Mouse (Mus musculus) thymus, adult 2 months (tissue): ENCODE measurements at regions not wholly inside any gene's neighbourhood (a gene's known extent, or its start where the extent isn't known, plus 50 kb on each side); places are given as distances from the start of the nearest gene placed in this dataset.

ENCODE experiments used
- DNase-seq: peaks from one replicate; pipeline ENCODE4 v3.0.0; 2021
- H3K27ac ChIP-seq: fragments of 200-500 bp; 2 replicates; pipeline ENCODE4 v1.5.1; 2012; ENCODE audit warnings: low read length, control low read depth; ENCODE audit not compliant: control insufficient read depth, insufficient read depth
- H3K27me3 ChIP-seq: fragments of 200-500 bp; 2 replicates; pipeline ENCODE4 v1.6.1; 2012; ENCODE audit warnings: mild to moderate bottlenecking, low read length, moderate library complexity, mixed read lengths; ENCODE audit not compliant: control insufficient read depth, insufficient read depth
- H3K36me3 ChIP-seq: fragments of 200-500 bp; 2 replicates; pipeline ENCODE4 v1.6.1; 2012; ENCODE audit warnings: mild to moderate bottlenecking, low read length, moderate library complexity; ENCODE audit not compliant: control insufficient read depth, insufficient read depth
- H3K4me1 ChIP-seq: fragments of 200-500 bp; replicated peaks from 2 replicates; pipeline ENCODE4 v1.6.1; 2012; ENCODE audit warnings: low read length; ENCODE audit not compliant: control insufficient read depth, insufficient read depth
- H3K4me3 ChIP-seq: fragments of 200-500 bp; 2 replicates; pipeline ENCODE4 v1.5.1; 2012; ENCODE audit warnings: mild to moderate bottlenecking, low read length, control low read depth, moderate library complexity; ENCODE audit not compliant: control insufficient read depth, insufficient read depth
- CTCF ChIP-seq: fragments of 200-500 bp; IDR thresholded peaks from 2 replicates; pipeline ENCODE4 v1.5.1; 2012; ENCODE audit warnings: mild to moderate bottlenecking, control low read depth, low read length, moderate library complexity, borderline replicate concordance; ENCODE audit not compliant: control insufficient read depth, poor library complexity, insufficient read depth; ENCODE audit errors: extremely low read depth
- POLR2A ChIP-seq: fragments of 200-500 bp; IDR thresholded peaks from 2 replicates; pipeline ENCODE4 v1.6.1; 2012; ENCODE audit warnings: mild to moderate bottlenecking, low read length, control low read depth, moderate library complexity; ENCODE audit not compliant: control insufficient read depth, poor library complexity, insufficient read depth; ENCODE audit errors: extremely low read depth
- WGBS: fragments of 180-500 bp; shearing (Covaris S2); methylation state at CpG from one replicate; pipeline ENCODE4 v1.1.7; 2018; 5-methylcytosine and 5-hydroxymethylcytosine counted together

DNA sequence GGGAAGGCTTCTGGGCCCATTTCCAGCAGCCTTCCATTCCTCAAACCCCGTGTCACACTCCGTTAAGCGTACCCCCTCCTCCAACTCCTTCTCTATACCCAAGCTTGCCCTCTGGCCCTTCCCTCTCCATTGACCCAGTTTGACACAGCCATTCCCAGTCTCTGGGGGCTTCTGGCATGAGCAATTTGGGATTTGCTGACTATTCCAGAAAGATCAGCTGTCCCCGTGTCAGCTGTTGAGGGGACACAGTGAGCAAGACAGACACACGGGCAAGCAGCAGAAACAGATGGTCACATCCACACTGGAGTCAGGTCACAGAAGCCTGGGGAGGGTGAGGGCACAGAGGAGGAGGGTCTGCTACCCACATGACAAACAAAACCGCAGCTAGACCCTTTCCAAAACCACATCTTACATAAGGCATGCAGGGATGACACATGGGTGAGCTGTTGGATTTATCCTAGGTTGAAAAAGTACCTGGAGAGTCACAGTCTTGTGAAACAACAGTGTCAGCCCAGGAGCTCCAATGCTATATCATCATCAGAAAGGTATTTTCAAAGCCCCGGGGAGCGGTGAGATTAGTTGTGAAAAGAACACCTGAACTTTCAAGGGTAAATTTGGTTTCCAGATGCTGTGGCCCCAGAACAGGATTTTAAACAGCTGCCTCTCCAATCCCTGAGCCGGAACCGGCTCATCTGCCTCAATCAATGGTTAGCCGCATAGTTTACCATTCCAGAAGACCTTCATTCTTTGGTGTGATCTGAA, 93.5 kb upstream of the Gadd45a start:
- TF ChIP-seq POLR2A (no peak), CTCF (no peak)
- no peak for DNase-seq
- 77% methylated on average over 11 of the region's 11 CpGs for WGBS
- no peaks in the 10 kb centered on the region for H3K36me3 ChIP-seq
- H3K27ac ChIP-seq, result no peak overlapping the region
- H3K4me3 ChIP-seq, result no peak overlapping the region
- no peaks in the 10 kb centered on the region for H3K27me3 ChIP-seq
- H3K4me1 ChIP-seq, result peaks cover 20% of the 10 kb centered on the region

DNA sequence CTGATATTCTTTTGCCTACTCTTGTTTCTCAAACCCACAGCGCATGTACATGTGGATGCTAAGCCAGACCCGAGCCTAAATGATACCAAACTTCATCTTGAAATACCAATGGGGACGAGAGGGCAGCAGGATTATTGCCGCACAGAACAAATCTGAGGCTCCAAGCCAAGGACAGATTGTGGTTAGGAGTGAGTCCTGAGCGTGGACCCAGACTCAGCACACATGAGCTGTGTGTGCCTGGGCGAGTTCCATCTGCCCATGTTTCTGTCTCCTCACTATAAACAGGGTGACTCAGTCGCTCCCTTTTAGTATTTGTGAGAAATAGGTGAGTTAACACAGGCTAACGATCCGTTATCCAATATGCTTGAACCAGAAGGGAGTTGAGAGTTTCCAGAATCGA, 92.4 kb upstream of the Gadd45a start:
- H3K27me3 ChIP-seq, result no peaks in the 10 kb centered on the region
- no peak overlapping the region for H3K4me3 ChIP-seq
- peaks cover 16% of the 10 kb centered on the region for H3K4me1 ChIP-seq
- DNase-seq, result no peak
- H3K36me3 ChIP-seq, result no peaks in the 10 kb centered on the region
- no peak for TF ChIP-seq CTCF
- no peak for TF ChIP-seq POLR2A
- WGBS, result 79% methylated on average over 10 of the region's 10 CpGs
- H3K27ac ChIP-seq, result no peak overlapping the region

- WGBS, result 14% methylated on average over 16 of the region's 16 CpGs
- Histone ChIP-seq H3K27ac (no peak overlapping the region), H3K4me1 (peaks cover 16% of the 10 kb centered on the region), H3K36me3 (no peaks in the 10 kb centered on the region), H3K27me3 (no peaks in the 10 kb centered on the region), H3K4me3 (no peak overlapping the region)
- peak; percentile 24 for DNase-seq
- TF ChIP-seq POLR2A (no peak), CTCF (peak; percentile 30; the same call in 1 of the 2 replicates)
These were observed 91.5 kb upstream of the Gadd45a start for GRCm38 (mm10) chr6:67128503-67129463.

- 87% methylated on average over 4 of the region's 4 CpGs for WGBS
- Histone ChIP-seq H3K27me3 (no peaks in the 10 kb centered on the region), H3K4me3 (no peak overlapping the region), H3K4me1 (peaks cover 16% of the 10 kb centered on the region), H3K36me3 (no peaks in the 10 kb centered on the region), H3K27ac (no peak overlapping the region)
- no peak for TF ChIP-seq POLR2A
- TF ChIP-seq CTCF, result no peak
- no peak for DNase-seq
These were observed 90.5 kb upstream of the Gadd45a start for GRCm38 (mm10) chr6:67127727-67128126.

DNA sequence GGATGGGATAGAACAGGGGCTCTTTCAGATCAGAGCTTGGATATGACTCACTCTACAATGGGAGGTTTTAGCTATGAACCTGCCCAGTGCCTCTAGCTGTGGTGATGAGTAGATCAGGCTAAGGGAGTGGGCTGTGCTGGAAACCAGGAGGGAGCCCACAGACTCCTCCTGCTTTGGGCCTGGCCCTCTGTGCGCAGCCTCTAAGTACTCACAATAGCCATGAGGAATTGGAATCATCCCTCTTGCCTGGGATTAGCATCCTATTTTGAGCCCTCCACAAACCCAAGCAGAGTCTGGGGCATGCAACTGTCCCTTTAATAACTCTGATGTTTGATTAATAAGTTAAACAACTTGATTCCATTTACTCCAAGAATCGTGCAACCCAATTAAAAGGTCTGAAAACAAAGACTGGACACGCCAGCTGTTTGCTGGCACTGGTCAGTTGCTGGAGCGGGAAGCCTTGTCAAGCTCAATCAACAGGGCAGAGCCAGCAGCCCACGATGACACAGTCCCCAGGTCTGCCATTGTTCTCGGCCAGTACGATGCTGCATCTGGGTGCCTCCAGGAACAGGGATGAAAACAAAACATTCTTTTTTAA, 88.6 kb upstream of the Gadd45a start:
- Histone ChIP-seq H3K36me3 (no peaks in the 10 kb centered on the region), H3K27me3 (no peaks in the 10 kb centered on the region), H3K4me3 (no peak overlapping the region), H3K4me1 (peaks cover 16% of the 10 kb centered on the region), H3K27ac (no peak overlapping the region)
- 96% methylated on average over 7 of the region's 7 CpGs for WGBS
- no peak for DNase-seq
- no peak for TF ChIP-seq POLR2A
- no peak for TF ChIP-seq CTCF

- no peak overlapping the region for H3K27ac ChIP-seq
- TF ChIP-seq CTCF, result no peak
- TF ChIP-seq POLR2A, result no peak
- 70% methylated on average over 2 of the region's 2 CpGs for WGBS
These were observed 86.8 kb upstream of the Gadd45a start for GRCm38 (mm10) chr6:67124089-67124488.

More at GRCm38 (mm10) chr6:67124089-67124488, 86.8 kb upstream of the Gadd45a start:
- Histone ChIP-seq H3K4me3 (no peak overlapping the region), H3K36me3 (no peaks in the 10 kb centered on the region), H3K27me3 (no peaks in the 10 kb centered on the region), H3K4me1 (peaks cover 8% of the 10 kb centered on the region)
- DNase-seq, result no peak
